Mouse (Mus musculus) gastrocnemius, postnatal 4 days (tissue): ENCODE measurements around the gene Kcnj4. TPM values are rescaled to one million over a fixed set of nuclear protein-coding genes. Genes with fewer than 3 reads are reported as not detected.

ENCODE experiments used
- DNase-seq, 2 experiments: peaks; one replicate each; pipeline ENCODE4 v3.0.0; 2021 to 2022; ENCODE audit warnings: low spot score in 2 of 2, mixed read lengths in 2 of 2
- total RNA-seq, 2 experiments: library from RNA; stranded (reverse); gene quantifications; 2 replicates each; pipeline ENCODE4 v1.2.3; 2021

Kcnj4 gene
- total RNA-seq, 2 experiments from 2014 or later, result 0.13 TPM; not detected in 1

- no peak for DNase-seq
Observed at GRCm38 (mm10) chr15:79513940-79514339, 8.9 kb upstream of the Kcnj4 start.

- DNase-seq, result peak; percentile 77 to 89
Observed at GRCm38 (mm10) chr15:79511553-79512320, 6.7 kb upstream of the Kcnj4 start.

DNA sequence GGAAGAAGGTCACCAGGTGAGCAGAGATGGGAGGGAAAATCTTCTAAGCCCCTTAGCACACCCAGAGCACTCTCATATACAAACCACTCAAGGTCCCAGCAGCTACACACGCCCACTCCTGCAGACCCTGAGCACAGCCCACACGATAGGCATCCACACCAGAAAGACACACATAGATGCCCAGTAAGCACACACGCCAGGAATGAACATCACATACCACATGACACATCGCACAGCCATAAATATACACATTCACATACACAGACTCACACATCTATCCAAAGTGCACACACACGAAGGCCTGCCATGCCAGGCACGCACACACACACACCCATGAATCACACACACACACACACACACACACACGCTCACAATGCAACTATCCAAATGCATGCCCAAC, 5.4 kb upstream of the Kcnj4 start:
- DNase-seq, result no peak

- no peak for DNase-seq
Observed at GRCm38 (mm10) chr15:79509998-79510397, 5.0 kb upstream of the Kcnj4 start.

GRCm38 (mm10) chr15:79507055-79507828, 2.2 kb upstream of the Kcnj4 start:
- DNase-seq, result no peak

- DNase-seq, result no peak
Observed at GRCm38 (mm10) chr15:79506460-79506859, 1.4 kb upstream of the Kcnj4 start.

- peak; percentile 46 to 62 for DNase-seq
Observed at GRCm38 (mm10) chr15:79505616-79506283, 709 bp upstream of the Kcnj4 start.

DNA sequence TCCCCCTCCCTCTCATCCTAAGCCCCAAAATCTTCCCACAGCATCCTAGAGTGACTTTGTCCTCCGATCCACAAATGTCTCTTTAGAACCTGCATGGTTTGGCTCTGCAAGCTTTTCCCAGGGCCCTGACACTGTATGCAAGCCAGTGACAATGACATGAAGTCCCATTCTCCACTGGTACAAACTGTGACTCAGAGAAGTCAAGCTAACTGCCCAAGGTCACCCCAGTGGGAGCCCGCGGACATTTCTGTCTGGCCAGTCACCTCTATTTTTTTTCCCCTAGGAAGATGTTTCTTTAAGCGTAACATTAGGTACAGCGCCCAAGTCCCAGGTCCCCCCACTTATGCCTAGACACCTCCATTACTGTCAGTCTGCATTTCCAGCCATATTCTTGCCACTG, 1.6 kb downstream of the Kcnj4 start:
- DNase-seq, result no peak

- no peak for DNase-seq
Observed at GRCm38 (mm10) chr15:79502891-79503341, 2.1 kb downstream of the Kcnj4 start.

DNA sequence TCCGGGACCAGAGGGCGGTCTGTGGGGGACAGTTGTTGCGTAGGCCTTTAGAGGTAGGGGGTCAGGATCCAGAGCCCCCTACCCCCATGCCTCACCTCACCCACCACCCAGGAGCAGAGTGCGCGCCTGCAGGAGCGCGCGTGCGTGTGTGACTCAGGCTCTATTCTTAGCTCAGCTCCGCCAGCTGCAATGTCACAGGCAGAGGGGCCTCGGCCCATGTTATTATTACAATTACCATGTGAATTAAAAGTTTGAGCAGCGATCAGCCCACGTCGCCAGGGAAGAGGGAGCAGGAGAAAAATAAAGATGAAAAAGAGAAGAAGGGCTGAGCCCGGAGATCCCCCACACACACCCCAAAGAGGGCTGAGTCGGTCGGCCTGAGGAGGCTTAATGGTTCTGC, 4.9 kb downstream of the Kcnj4 start:
- DNase-seq, result no peak

- DNase-seq, result no peak
Observed at GRCm38 (mm10) chr15:79493527-79493926, 11.5 kb downstream of the Kcnj4 start.

GRCm38 (mm10) chr15:79489463-79489862, 15.6 kb downstream of the Kcnj4 start:
- DNase-seq, result no peak

DNA sequence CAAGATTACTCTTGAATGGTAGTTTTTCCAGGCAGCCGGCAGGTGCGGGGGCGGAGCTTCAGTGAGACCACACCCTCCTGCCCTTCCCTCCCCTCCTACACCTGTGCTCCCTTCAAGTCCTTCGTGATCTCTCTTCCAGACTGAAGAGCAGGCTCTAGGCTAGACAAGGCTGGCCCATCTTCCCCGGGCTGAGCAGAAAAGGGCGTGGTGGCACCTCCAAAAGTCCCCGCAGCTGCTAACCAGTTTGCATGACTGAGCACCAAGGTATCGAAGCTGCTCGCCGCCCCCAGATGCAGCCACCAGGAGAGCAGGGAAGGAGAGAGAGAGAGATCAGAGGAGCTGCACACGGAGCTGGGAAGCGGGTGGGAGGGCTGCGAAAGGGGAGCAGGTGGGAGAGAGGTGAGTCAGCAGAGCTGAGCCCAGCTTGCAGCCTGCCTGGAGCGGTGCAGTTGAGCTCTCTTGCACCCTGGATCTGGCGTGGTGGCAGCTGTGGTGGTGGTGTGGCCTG, 23.8 kb downstream of the Kcnj4 start:
- DNase-seq, result no peak

DNA sequence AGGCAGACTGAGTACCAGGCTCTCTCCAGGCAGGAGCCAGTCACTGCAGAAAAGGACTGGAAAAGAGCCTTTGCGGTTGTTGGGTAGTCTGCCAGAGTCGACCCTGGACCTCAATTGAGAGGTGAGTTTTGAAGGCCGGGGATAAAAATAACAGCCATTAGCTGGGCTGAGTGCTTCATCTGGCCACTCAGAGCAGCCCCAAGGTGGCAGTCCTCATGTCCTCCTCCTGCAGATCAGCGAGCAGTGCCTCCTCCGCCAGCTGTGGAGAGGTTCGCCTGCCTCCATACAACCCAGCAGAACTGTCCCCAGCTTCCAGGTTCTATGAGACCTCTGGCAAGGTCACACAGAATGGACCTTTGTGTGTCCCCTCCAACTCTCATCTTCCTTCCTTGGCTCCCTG, 27.8 kb downstream of the Kcnj4 start:
- DNase-seq, result no peak

DNA sequence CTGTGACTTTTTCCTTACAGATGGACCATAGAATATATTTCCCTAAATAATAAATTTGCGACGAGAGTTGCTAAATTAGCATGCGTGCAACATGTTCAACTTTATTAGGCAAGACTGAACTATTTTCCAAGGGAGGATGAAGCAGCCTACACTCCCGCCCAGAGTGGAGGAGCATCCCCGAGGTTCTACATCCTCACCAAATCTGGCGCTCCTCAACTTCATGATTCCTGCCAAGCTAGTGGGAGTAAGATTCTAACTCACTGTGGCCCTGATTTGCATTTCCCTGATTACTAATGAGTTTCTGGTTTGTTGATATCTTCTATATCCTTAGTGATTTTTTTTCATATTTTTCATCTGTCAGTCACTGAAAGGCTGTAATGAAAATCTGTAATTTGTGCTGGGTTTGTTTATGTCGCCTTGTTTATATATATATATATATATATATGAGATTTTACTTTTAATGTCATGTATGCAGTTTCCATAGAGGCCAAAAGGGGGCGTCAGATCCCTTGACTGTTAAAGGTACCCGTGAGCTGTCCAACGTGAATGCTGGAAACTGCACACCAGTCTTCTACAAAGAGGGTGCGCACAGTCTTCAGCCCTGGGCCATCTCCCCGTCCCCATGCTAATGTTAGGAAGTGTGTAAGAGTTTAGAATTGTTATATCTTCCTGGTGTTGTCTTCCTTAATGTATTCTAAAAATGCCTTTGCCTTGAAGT, 31.2 kb downstream of the Kcnj4 start:
- no peak for DNase-seq

DNA sequence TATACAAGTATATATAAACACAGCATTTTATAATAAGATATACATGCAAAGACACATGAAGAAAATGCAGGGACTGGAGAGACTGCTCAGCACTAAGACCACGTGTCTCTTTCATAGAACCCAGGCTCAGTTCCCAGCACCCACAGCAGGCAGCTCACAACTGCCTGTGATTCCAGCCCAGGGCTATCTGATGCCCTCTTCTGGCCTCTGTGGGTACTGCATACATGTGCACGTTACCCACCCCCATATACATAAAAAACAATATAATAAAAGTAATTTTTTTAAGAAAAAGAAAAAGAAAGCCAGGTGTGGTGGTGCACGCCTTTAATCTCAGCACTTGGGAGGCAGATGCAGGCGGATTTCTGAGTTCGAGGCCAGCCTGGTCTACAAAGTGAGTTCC, 32.0 kb downstream of the Kcnj4 start:
- no peak for DNase-seq

DNA sequence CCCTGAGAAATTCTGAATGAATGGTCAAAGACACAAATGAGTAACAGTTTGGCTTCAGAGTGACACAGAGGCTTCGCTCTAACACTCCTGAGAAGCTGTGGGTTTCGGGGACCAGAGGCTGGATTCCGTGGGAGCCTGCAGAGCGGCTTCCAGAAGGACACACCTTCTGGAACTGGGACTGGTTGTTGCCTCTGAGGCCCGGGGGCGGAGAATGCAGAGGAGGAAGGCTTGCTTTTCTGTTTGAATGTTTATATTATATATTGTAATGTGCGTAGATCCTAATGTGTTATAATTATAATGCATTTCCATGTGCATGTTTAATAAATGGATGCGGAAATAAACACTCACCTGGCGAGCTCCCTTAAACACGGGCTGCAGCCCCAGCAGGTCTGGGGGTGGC, 33.9 kb downstream of the Kcnj4 start:
- no peak for DNase-seq

DNA sequence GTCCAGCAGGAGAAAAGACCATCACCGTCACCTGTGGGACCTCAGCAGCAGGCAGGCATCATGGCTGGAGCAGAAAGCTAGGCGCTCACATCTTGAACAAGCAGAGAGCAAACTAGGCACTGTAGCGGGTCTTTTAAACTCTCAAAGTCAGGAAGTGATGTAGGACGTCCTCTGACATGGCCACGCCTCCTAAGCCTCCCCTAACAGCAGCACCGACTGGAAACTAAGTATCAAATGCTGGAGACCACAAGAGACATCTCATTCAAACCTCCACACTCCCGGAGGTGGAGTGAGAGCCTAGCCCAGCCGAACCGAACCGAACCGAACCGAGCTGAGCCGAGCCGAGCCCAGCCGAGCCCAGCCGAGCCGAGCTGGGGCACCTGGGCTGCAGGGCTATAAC, 34.5 kb downstream of the Kcnj4 start:
- DNase-seq, result no peak

DNA sequence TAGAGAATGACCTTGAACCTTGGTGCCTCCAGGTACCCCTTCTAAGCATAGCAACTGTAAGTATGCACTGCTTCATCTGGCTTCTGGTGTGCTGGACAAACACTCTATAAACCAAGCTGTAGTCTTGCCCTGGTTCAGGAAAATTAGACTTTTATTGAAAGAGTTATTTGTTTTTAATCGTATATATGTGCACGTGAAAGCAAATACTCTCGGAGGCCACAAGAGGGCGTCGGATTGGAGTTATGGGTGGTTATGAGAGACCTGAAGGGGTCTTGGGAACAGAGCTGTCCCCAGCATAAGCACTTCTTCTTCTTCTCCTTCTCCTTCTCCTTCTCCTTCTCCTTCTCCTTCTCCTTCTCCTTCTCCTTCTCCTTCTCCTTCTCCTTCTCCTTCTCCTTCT, 35.5 kb downstream of the Kcnj4 start:
- DNase-seq, result no peak

- DNase-seq, result peak; percentile 77 to 82
Observed at GRCm38 (mm10) chr15:79466601-79467286, 38.3 kb downstream of the Kcnj4 start.
